Mouse (Mus musculus) cortical plate, adult 2 months (tissue): ENCODE data around the gene Mdga2.

ENCODE experiments used
- CTCF ChIP-seq: fragments of 200-500 bp; IDR thresholded peaks from 2 replicates; pipeline ENCODE4 v1.5.1; 2011; ENCODE audit warnings: mild to moderate bottlenecking, control low read depth, low read length; ENCODE audit not compliant: insufficient read depth; ENCODE audit errors: extremely low read depth
- POLR2A ChIP-seq: fragments of 200-500 bp; IDR thresholded peaks from 2 replicates; pipeline ENCODE4 v1.6.1; 2011; ENCODE audit warnings: mild to moderate bottlenecking, low read length, control low read depth; ENCODE audit not compliant: insufficient read depth; ENCODE audit errors: extremely low read depth

DNA sequence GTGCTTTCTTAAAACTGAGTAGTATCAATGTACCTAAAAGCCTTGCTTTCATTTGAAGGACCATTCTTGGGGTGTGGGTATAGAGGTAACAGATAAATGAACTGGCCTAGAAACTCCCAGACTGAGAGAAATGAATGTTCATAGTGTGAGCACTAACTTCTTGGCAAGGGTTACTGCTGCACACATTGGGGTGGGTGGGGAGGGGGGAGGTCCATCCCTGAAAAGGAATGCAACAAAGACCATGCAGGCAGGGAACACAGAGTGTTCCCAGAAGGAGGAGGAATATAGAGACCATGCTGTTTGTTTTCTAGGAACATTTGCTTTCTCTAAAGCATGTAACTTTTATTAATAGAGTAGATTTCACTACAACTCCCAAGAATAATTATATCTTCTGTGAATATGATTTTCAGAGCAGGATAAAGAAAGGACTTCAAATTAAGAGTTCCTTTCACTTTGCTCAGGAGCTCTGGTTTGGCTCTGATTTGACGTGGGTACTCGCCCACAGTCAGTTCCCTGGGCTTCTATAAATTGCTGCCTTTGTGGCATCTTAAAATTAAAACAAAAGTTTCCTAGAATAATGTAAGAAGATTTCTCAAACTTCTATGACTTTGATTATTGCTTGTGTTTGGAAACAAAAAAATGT lies 666.0 kb downstream of the Mdga2 start:
- TF ChIP-seq CTCF (no peak), POLR2A (no peak)
